Mouse (Mus musculus): ENCODE measurements around the gene Siglece. TPM values are rescaled to one million over a fixed set of nuclear protein-coding genes. Genes with fewer than 3 reads are reported as not detected.

The Siglece gene
- polyA plus RNA-seq (2012) = 0.99 and 3.2 TPM in 2 replicates

GRCm38 (mm10) chr7:43660002-43660401 lies at the start of gene Siglece:
Gene Siglece, minus strand, starts transcription at chr7:43660161.

GRCm38 (mm10) chr7:43690118-43690517 lies 30.2 kb upstream of the Siglece start, which contains the start of gene Klk14:
Gene Klk14, plus strand, starts transcription at chr7:43690418.

DNA sequence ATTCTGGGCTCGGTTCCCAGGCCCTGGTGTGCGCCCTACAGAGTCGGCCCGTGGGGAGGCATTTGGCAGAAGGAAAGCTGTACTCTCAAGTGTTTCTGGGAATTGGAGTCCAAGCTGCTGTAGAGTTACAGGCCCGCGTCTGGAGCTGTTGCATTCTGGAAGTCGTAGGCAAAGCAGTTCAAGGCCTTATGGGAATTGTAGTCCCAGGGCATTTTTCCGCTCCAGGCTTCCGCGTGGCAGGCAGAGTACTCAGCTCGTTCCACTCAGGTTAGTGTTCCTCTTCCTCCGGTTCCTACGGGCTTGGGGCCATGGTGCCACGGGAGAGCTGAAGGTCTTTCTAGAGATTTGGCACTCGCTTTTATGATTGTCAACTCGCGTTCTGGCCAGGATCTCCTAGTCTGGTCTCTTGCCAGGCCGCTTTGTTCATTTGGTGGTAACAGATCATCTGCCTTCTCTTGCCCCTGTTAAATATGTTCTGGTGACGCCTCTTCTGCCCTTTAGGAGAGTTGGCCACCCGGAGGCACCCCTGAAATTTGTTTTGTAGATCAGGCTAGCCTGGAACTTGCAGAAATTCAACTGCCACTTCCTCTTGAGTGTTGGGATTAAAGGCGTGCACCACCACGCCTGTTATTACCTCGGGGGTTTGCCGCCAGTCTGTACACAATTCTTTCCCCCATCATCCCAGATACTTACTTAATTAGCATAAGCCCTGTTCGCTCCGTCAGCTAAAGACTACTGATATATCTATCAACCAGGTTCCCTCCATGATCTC lies 12.0 kb upstream of the Siglece start, which contains the start of gene Ctu1:
Ctu1 (plus strand) TSS at position 208 of the 772 bp plus-strand sequence.

DNA sequence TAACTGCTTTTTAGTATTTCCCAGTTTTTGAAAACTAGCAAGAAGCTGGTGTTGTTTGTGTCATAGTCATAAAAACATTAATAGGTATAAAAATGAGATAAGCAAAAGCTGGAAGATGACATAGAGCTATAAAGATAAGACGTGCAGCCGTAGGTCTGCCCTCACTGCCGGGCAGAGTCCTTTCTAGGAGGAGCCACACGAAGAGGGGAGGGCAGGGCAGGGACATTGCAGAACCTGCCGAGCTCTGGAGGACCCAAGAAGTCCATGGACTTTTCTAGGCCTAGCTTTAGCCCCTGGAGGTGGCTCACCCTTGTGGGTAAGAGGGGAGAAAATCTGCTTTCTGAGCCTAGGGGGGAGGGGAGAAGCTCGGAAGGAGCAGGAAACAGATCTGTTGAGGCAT lies 25.5 kb downstream of the Siglece start, which contains the start of gene Ceacam18:
Ceacam18 (plus strand) TSS at position 208 of the 400 bp plus-strand sequence.

GRCm38 (mm10) chr7:43606896-43607742 lies 52.8 kb downstream of the Siglece start, which contains the start of gene Zfp819:
Gene Zfp819, plus strand, starts transcription at chr7:43607169.

Other genes starting within 250 kb of the Siglece start
- 3.0 and 3.5 TPM in 2 replicates for gene Lim2, start 232.5 kb downstream of the Siglece start, polyA plus RNA-seq (2012)
- 20.5 and 36.9 TPM in 2 replicates for gene Nkg7, start 223.1 kb downstream of the Siglece start, polyA plus RNA-seq (2012)
- gene Cldnd2, start 219.4 kb downstream of the Siglece start, polyA plus RNA-seq (2012) = 0.26 TPM in 1 of 2 replicates, not detected in the other
- gene Etfb, start 216.1 kb downstream of the Siglece start, polyA plus RNA-seq (2012) = 228 and 243 TPM in 2 replicates
- gene Gm45233, start 216.0 kb downstream of the Siglece start, polyA plus RNA-seq (2012) = 0.39 and 0.93 TPM in 2 replicates
- 21.8 and 23.6 TPM in 2 replicates for gene Vsig10l, start 197.0 kb downstream of the Siglece start, polyA plus RNA-seq (2012)
- 0.09 TPM in 1 of 2 replicates, not detected in the other for gene Iglon5, start 170.1 kb downstream of the Siglece start, polyA plus RNA-seq (2012)
- 0.05 and 0.07 TPM in 2 replicates for gene 4931406B18Rik, start 154.2 kb downstream of the Siglece start, polyA plus RNA-seq (2012)
- gene Cd33, start 115.7 kb downstream of the Siglece start, polyA plus RNA-seq (2012) = 3.4 and 4.1 TPM in 2 replicates
- 0.25 and 0.46 TPM in 2 replicates for gene Zfp658, start 97.9 kb downstream of the Siglece start, polyA plus RNA-seq (2012)
- gene Zfp719, start 80.6 kb downstream of the Siglece start, polyA plus RNA-seq (2012) = 0.04 and 0.14 TPM in 2 replicates
- gene Zfp819, start 53.0 kb downstream of the Siglece start, polyA plus RNA-seq (2012) = not detected in 2 replicates
- gene Ceacam18, start 25.5 kb downstream of the Siglece start, polyA plus RNA-seq (2012) = not detected in 2 replicates
- 18.6 and 19.4 TPM in 2 replicates for gene Ctu1, start 11.9 kb upstream of the Siglece start, polyA plus RNA-seq (2012)
- not detected in 2 replicates for gene Klk14, start 30.3 kb upstream of the Siglece start, polyA plus RNA-seq (2012)
- gene Klk13, start 52.4 kb upstream of the Siglece start, polyA plus RNA-seq (2012) = not detected in 2 replicates
- gene Klk12, start 108.7 kb upstream of the Siglece start, polyA plus RNA-seq (2012) = not detected in 2 replicates
- gene Klk11, start 114.4 kb upstream of the Siglece start, polyA plus RNA-seq (2012) = not detected in 2 replicates
- gene Klk10, start 120.9 kb upstream of the Siglece start, polyA plus RNA-seq (2012) = 0.06 TPM in 1 of 2 replicates, not detected in the other
- not detected in 2 replicates for gene Klk9, start 131.7 kb upstream of the Siglece start, polyA plus RNA-seq (2012)
- 25.3 and 55.0 TPM in 2 replicates for gene Klk8, start 137.4 kb upstream of the Siglece start, polyA plus RNA-seq (2012)
- gene Klk7, start 151.1 kb upstream of the Siglece start, polyA plus RNA-seq (2012) = not detected in 2 replicates
- gene Klk6, start 164.3 kb upstream of the Siglece start, polyA plus RNA-seq (2012) = not detected in 2 replicates
- gene Klk5, start 181.8 kb upstream of the Siglece start, polyA plus RNA-seq (2012) = not detected in 2 replicates
- gene Klk4, start 221.0 kb upstream of the Siglece start, polyA plus RNA-seq (2012) = not detected in 2 replicates

Data from megakaryocyte-erythroid progenitor cell, adult 5 weeks (primary cell).